Comparison of ENCODE assay signal across 10 mouse cellular contexts in genomic region chr13:63304124-63304792, GRCm38 (mm10).
DNase-seq lines count a peak whose midpoint lies in the region; ATAC-seq lines count a peak whose summit lies in the region.
"Had no signal": no experiment of that assay in that cellular context is flagged by ENCODE, and none has a peak within 500 bp of the region (broad histone marks: within the 10 kb centered on the region; RNA-seq: fewer than 3 reads in every experiment).

No protein-coding gene starts in this region.

- H3K4me1 ChIP-seq in heart, embryonic 15.5 days (replicated peaks): peaks cover 15% of the 10 kb centered on the region

- DNase-seq in adrenal gland, adult (ENCODE audit: inconsistent age in 2 of 2, low spot score in 1 of 2): peak; percentile 48 to 79
- DNase-seq in adrenal gland, adult 18-20 months (ENCODE audit: low spot score in 2 of 2): no peak
- DNase-seq in kidney, adult 8-10 months: peak; percentile 51 to 61
- DNase-seq in kidney, adult 18-20 months: no peak
- peak; percentile 57 for DNase-seq in lung, postnatal 10 days
- DNase-seq in embryo, embryonic 10 days (ENCODE audit: low spot score): no peak
- DNase-seq: retina, postnatal 1 day had no signal

- H3K36me3 ChIP-seq in heart, embryonic 15.5 days: peaks cover 45% of the 10 kb centered on the region
- H3K36me3 ChIP-seq: midbrain, embryonic 15.5 days had no signal

- WGBS in heart, embryonic 15.5 days: 50% methylated on average over 6 of the region's 6 CpGs

- H3K4me2 ChIP-seq in heart, embryonic 15.5 days: no peak overlapping the region
- H3K4me2 ChIP-seq: midbrain, embryonic 15.5 days had no signal

- no peaks in the 10 kb centered on the region for H3K27me3 ChIP-seq in heart, embryonic 15.5 days
- H3K27me3 ChIP-seq: midbrain, embryonic 15.5 days had no signal

- no peaks in the 10 kb centered on the region for H3K9me3 ChIP-seq in heart, embryonic 15.5 days (replicated peaks)
- H3K9me3 ChIP-seq: midbrain, embryonic 15.5 days had no signal

- H3K4me3 ChIP-seq in heart, embryonic 15.5 days: no peak overlapping the region
- H3K4me3 ChIP-seq: midbrain, embryonic 15.5 days had no signal

- H3K9ac ChIP-seq in heart, embryonic 15.5 days: no peak overlapping the region
- H3K9ac ChIP-seq: midbrain, embryonic 15.5 days had no signal

- 0 out of 2 replicates have a peak, but pooled peaks have one; percentile 5 for ATAC-seq in heart, embryonic 15.5 days (replicated peaks; ENCODE audit: insufficient number of reproducible peaks, insufficient read depth, low FRiP score, low read depth)
- no peak for ATAC-seq in CD4-positive, CD25-positive, alpha-beta regulatory T cell, adult 4 months
- ATAC-seq: midbrain, embryonic 15.5 days had no signal

- H3K27ac ChIP-seq in heart, embryonic 15.5 days: no peak overlapping the region
- H3K27ac ChIP-seq: midbrain, embryonic 15.5 days had no signal

Comparison
In these comparisons a context has a peak if more than half of its experiments do, and no peak if none do; other contexts are left out.
1. DNase-seq: peak in adrenal gland, adult (2 of 2), kidney, adult 8-10 months (2 of 2) and lung, postnatal 10 days (single experiment); none in adrenal gland, adult 18-20 months (0 of 2), kidney, adult 18-20 months (single experiment) and embryo, embryonic 10 days (single experiment).